Mouse (Mus musculus) natural killer cell, adult 2 months (primary cell): ENCODE data around the gene Cgnl1.

Experiments
- DNase-seq, 2 experiments: peaks; one replicate each; pipeline ENCODE4 v3.0.0; 2022; ENCODE audit warnings: low spot score in 2 of 2

The Cgnl1 gene

DNA sequence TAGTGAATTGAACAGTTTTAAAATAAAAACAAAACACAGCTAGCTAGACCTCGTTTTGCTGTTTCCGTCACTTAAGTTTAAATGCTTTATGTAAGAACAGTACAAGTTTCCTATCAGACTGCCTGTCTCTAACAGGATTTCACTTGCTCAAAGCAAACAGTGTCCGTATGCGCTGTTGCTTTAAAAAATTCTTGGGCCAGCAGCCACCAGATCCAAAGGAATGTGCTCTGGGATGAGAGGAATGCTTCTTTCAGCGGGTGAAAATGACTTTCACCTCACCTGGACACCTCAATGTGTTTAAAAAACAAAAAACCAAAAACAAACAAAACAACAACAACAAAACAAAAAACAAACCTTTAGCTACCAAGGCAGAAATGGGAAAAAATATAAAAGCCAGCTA lies 54.4 kb downstream of the Cgnl1 start:
- no peak for DNase-seq

DNA sequence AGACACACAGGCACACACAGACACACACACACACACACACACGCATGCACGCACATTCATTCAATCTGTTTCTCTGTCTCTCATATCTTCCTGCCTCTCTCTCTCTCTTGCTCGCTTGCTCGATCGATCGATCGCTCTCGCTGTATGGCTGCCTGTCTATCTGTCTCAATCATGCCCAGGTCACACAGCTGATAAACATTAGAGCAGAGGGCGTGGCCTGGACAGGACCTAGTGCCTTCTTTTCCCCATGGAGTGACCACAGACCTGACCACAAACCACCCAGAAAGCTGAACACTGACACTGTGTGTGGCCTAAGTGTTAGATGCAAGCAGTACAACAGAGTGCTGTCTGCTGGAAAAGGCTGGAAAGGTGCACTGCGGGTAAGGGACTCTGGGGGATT lies 60.6 kb downstream of the Cgnl1 start:
- no peak for DNase-seq

DNA sequence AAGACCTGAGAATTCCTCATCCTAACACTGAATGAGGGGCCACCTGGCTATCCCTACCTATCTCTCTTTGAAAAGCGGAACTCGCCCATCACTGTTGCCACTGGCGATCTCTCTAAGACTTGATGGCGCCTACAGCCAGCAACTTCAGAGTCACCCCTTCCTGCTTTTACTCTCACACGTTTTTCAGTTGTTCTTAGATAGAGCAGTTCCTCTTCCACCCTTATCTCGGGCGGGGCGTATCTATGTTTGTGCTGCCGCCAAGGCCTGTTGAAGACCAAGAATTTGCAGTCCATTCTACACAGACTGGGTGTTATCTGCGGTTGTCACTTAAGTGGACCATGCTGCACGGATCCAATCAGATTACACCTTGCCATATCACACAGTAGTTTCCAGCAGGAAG lies 62.2 kb downstream of the Cgnl1 start:
- no peak for DNase-seq

DNA sequence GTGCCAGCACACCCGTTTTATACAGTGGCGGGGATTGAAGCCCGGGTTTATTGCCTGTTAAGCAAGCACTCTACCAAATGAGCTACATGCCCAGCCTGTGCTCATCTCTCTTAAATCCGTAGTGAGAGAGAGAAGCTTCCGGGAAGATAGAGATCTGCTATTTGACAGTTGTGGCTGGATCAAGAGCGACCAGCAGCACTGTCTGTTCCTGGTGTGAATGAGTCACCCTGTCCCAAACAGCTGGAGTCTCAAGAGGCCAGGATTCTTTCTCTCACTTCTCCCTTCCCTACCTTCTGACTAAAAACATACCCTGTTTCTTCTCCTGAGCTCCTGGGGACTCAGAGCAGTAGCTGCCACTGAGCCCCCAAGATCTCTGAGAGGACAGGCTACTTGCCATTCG lies 63.4 kb downstream of the Cgnl1 start:
- DNase-seq: no peak

DNA sequence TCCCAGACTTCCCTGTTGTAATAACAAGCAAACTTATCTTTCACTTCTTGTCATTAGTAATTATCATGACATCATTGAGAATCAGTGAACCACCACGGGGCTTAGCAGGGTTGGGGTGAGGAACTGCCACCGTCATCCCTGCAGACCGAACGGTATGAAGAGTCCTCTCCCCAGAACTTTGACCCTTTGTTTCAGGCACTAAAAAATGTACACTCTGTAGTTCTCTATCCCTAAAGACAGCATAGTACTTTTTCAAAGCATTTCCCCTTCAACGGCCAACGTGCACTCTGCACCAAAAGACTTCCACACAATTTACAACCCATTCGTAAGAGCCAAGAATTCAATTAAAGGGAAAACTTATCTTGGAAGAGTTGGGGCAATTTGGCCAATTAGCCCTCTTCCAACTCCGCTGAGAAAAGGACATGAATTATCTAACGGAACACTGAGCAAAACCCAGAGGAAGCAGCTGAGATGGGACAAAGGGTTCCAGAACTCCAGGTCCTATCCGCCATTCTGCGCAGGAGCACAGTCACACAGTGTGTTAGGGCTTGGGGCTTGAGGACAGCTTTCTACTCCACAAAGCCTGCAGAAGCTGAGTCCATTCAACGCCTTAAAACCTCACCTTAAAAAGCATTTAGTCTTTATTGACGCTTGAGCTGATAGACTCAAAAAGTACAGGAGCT lies 66.9 kb downstream of the Cgnl1 start:
- DNase-seq: no peak

DNA sequence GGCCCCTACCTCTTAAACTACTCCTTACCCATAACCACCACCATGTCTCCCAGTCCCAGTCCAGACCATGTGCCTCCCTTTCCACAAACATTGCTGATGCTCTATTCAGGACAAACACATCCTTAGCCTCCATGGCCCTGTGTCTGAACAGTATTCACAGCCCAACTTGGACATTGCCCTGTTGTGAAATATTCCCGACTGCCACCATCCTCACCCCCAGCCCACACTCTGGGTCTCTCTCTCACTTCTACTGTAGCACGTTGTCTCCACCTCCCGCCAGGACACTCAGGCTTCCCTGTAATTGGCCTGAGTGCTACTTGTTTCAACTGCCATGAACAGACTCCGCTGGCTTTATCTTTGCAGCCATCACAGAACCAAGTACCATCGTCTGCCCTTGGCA lies 72.3 kb downstream of the Cgnl1 start:
- DNase-seq: no peak

DNA sequence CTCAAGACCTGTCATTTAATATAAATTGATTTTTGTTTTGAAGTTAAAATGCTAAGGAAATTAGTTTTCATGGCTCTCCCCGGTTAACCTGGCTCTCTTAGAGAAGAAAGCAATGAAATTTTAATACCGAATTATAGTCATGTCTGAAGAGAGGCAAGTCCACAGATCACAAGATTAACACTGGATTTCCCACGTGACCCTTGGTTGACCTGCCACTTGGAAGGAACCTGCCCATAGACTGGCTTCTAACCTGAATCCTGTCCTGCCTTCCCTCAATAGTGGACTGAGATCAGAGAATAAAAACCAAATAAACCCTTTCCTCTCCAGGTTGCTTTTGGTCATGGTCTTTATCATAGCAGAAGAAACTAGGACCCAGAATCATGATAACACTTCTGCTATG lies 73.3 kb downstream of the Cgnl1 start:
- no peak for DNase-seq

DNA sequence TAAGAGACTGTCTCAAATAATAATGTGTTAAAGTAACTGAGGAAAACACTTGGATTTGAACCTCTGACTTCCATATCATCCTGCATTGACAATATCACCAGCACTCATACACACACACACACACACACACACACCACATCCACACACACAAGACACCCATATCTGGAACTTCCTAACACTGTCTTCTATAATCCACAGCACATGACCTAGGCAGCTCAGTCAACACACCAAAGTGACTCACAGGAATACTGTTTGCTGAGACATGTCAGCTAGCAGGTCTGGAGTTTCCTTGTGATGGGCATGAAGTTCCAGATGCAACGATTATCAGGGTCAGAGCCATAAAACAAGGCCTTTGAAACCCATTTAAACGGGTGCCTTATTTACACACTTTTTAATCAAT lies 74.2 kb downstream of the Cgnl1 start:
- no peak for DNase-seq

DNA sequence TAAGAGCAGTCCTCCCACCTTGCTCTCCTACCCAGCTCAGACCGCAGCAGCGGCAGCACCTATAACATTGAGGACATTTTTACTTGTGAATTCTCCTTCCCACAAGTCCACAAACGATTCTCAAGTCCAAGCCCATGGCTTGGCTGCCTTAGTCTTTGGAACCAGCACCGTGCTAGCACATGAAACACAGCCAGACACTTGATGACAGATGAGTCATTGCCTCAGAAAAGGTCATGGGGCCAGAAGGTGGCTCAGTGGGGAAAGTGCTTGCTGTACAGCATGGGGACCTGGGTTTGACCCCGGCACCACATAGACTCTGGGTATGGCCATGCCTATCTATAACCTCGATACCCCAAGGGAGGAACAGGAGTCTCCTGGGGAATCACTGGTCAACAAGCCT lies 74.6 kb downstream of the Cgnl1 start:
- DNase-seq: no peak

DNA sequence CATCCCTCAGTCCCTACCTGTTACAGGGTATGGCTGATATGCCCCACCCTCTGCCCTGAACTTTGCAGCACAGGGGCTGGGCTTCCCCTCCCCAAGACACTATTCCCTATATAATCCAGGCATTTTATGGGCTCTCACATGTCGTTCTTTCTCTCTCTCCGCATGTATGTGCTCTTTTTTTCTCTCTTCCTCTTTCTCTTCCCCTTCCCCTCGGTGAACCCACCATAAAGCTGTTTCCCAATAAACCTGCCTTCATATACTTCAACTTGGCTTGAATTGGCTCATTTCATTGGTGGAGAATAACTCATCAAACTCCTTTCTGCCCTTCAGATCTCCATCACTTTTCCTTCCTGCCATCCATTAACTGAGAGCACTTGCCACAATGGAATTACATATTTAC lies 76.3 kb downstream of the Cgnl1 start:
- no peak for DNase-seq

DNA sequence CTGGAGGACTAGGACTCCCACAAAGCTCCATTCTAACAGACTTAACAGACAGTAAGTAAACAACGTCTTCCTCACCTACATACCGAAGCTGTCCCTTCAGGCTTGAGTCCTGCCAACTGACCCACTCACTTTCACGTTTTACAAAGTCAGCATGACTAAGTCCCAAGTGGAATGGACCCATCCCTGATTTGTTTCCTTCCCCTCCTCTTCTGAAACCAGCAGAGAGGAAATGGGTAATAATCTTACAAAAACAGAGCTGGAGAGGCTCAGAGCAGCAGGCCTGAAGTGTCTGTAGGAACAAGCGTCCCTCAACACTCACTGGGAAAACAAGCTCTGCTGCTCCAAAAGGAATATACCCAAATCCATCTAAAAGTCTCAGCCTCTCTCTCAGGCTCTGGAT lies 77.2 kb downstream of the Cgnl1 start:
- no peak for DNase-seq

DNA sequence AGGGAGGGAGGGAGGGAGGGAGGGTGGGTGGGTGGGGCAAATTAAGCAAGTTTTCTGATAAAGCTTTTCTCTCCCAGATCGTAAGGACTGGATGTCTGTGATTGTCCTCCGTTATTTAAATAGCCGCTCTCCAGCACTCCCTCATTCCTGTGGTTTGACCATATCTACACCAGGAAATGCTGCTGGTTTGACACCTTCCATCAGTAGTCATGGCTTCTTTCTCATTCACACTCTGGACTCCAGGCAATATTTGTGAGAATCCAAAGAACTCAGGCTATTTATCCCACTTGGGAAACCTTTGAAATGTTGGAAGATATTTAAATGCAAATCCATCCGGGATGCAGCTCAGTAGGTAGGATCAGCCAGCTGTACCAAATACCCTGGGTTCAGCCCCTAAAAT lies 77.6 kb downstream of the Cgnl1 start:
- no peak for DNase-seq

DNA sequence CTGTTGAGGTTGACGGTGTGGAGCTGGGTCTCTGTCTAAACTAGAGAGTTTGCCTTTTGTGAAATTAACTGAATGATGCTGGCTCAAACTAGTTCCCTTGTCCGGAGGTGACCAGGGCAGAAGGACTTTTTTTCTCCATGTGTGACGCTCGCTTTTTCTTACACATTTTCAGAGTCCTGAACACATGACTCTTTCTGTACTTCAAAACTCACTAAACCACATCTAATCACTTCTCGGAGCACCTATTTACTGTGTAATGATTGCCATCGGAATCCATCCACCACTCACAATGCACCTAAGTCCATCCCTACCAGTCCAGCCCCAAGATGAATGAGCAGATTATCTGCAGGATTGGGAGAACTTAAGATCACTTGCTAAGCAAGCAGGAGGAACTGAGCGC lies 79.2 kb downstream of the Cgnl1 start:
- DNase-seq: no peak

DNA sequence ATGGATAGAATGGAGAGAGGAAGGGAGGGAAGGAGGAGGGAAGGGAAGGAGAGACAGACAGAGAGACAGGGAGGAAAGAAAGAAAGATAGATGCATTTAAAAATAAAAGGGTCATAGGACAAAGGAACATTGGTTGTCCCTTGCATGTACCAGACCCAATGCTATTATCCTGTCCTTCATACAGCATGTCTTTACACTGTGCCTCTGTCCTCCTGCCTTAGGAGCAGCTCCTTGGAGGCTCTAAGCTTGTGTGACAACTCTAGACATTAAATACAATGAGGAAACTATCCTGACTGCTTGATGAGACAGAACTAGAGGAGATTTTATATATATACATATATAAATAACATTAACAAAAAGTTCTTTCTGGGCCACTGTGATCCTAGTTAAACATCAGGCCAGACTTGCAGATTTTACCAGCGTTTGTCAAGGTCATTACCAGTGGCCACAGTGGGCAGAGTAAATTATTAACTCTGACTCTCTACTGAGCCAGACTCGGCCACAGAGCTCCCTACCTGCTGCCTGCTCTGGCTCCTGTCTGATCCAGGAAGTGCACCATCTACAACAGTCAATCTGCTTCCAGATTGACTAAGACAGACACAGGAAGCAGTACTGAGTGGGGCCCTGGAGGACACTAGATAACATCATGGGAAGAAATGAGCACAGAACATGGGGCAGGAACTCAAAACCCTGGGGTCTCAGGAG lies 81.9 kb downstream of the Cgnl1 start:
- no peak for DNase-seq

DNA sequence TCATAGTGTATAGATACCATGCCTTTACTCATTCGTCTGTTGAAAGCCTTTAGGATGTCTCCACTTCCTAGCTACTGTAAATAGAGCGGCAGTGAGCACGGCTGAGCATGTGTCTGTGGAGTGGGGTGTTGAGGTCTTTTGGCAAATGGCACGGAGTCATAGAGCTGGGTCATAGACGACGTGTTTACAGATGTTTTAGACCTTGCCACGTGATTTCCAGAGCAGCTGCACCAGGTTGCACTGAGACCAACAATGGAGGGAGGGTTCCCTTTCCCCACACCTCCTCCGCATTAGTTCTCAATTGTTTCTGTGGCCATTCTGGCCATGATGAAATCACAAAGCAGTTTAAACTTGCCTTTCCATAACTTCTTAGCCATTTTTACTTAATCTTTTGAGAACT lies 84.9 kb downstream of the Cgnl1 start:
- DNase-seq: no peak

DNA sequence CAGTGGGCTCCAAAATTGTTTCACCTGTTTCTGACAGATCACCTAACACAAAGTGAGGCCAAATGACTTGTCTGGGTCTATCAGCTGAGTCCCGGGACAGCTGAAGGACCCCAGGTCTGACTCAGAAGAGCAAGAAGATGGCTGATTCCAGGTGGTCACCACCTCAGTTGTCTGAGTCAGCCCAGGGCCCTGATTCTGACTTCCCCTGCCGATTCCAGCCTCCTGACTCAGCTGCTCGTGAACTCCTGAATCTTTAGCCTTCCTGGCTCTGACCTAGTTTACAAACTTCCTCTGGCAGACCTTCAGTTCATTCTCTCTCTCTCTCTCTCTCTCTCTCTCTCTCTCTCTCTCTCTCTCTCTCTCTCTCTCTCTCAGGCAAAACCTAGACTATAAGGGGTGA lies 86.6 kb downstream of the Cgnl1 start:
- DNase-seq: no peak

DNA sequence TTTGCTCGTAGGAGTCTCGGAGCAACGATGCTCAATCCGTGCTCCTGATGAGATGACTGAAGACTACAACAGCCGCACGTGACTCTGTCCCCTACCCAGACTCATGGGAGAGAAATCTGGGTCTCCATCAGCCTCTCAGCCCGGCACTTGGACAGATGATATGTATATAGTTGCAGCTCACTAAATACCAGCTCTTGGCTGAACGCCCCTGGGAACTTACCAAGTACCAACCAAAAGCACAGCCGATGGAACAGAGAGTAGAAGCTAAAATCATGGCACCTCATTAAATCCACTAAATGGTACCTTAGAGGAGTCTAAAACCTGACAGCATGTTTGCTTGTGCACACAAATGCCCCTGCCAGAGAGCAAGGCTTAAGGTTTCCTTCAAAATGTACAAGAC lies 91.0 kb downstream of the Cgnl1 start:
- no peak for DNase-seq

DNA sequence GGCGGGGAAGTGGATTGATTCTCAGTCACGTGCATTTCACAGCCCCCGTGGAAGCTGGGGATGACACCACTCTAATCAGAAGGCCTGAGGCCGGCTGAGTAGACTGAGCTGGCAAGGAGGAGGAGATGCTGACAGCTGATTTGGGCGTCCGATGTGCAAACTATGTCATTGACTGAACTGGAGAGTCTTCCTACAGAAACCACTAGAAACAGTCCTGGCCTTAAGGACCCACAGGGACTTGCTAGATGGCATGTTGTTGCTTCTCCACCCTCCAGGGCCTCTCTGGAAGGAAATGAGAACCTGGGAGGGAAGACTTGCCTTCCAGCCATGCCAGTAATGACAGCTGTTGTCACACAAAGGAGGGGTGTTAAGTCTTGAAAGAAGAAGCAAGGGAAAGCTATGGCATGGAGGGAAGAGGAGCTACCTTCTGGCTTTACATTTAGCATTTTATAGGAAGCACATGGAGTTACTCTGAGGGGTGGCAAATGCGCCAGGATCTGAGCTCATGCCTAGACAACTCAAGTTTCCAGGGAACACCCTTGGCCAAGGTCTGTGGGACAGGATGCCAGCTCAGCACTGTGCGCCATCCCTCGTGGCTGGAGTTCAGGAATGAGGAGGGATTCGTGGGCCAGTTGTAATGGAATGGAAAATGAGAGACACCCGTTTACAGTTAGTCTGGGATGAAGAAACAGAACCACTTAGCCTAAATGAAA lies 92.1 kb downstream of the Cgnl1 start:
- no peak for DNase-seq

DNA sequence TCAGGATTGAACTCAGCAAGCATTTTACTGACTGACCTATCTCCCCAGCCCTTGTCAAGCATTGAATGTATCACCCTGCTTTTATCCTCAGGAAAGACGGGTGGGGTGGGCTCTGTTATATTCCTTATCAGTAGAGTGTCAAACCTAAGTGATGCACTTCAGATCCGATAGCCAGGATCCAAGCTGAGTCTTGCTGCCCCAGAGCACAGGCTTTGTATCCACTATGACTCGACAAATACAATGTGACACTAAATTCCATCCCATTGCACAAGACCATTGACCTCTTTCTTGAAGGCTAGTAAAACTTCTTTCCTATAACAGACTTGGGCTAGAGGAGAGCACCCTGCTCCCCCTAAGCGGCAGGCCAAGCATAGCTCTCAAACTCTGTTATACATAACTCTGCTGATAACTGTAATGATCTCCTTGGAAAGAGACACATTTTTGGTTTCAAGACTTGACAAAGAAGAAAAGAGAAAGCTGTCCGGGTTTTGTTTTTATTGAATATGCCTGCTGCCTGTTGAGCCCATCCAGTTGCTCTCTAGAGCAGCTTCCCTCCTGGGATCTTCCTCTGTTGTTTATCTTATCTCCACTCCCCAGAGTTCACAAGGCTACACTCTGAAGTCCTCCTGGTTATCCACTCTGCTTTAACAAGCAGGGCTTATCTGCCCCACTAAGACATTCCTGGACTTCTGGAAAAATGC lies 94.3 kb downstream of the Cgnl1 start:
- DNase-seq: no peak

DNA sequence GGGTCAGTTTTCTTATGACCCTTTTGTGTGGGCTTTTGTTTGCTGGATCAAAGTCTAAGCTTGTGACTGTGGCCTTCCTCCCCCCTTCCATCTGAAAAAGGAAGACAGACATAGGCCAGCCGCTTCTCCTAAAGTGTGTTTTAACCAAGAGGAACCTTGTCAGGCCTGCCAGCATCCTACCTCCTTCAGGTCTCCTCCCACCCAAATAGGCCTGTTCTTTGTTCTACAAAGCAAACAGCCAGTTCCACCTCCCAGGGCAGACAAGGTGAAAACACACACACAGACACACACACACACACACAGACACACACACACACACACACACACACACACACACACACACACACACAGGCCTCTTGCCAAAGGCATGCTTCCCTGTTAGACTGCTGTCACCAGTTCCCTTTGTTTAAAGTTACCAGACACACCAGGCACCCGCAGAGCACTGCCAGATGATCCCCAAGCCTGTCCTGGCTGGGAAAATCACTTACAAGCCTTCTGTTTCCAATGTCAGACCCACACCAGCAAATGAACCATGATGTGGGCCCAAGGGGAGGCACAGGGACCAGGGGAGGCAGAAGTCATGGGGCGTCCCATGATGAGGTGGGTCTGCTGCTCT lies 95.5 kb downstream of the Cgnl1 start:
- no peak for DNase-seq

DNA sequence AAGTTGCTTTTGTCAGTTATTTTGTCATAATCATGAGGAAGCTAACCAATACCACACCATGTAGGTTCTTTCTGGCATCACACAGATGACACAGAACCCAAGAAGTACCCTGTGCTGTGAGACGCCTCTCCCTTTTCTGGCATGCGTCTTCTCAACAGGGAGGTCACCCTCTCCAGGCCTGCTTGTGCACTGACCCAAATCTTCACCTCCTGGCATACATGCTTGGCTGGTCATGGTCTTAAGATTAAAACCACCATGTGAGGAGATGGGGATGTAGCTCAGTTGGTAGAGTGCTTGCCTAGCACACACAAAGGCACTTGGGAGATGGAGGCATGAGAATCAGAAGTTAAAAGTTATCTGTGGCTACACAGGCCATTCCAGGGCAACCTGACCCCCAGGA lies 96.2 kb downstream of the Cgnl1 start:
- DNase-seq: no peak

DNA sequence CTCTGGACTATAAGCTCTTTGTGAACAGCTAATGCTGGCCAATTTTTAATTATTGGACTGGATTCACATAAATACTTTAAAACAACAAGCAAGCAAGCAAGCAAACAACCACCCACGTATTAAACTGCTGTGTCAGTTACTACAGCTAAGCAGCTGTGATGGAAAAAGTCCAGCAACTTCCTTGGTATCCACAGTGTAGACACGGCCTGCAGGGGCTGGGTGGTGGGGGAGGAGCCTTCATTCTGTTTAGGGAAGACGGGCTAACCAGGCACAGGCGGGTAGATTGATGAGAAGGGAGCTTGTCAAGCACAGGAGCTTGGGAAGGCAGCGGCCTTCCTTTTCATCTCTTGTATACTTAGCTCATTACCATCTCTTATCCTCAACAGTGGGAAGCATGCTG lies 96.9 kb downstream of the Cgnl1 start:
- no peak for DNase-seq
